Comparison of ENCODE assay signal across 12 mouse cellular contexts in genomic region chr10:57447657-57448050, GRCm38 (mm10). TPM values are rescaled to one million over a fixed set of nuclear protein-coding genes. Genes with fewer than 3 reads are reported as not detected.
DNase-seq lines count a peak whose midpoint lies in the region; ATAC-seq lines count a peak whose summit lies in the region.
"Had no signal": no experiment of that assay in that cellular context is flagged by ENCODE, and none has a peak within 500 bp of the region (broad histone marks: within the 10 kb centered on the region; RNA-seq: fewer than 3 reads in every experiment).

No protein-coding gene starts in this region.

- no peaks in the 10 kb centered on the region for H3K27me3 ChIP-seq in forebrain, embryonic 11.5 days (ENCODE audit: control insufficient read depth, insufficient read depth, low read length)
- no peaks in the 10 kb centered on the region for H3K27me3 ChIP-seq in forebrain, embryonic 10.5 days (ENCODE audit: poor library complexity, severe bottlenecking)
- no peaks in the 10 kb centered on the region for H3K27me3 ChIP-seq in midbrain, embryonic 11.5 days (ENCODE audit: control insufficient read depth, insufficient read depth, low read length)
- H3K27me3 ChIP-seq in midbrain, embryonic 10.5 days (ENCODE audit: low read depth, poor library complexity, severe bottlenecking): no peaks in the 10 kb centered on the region
- no peaks in the 10 kb centered on the region for H3K27me3 ChIP-seq in neural tube, embryonic 14.5 days (ENCODE audit: control insufficient read depth, insufficient read depth, low read length)
- H3K27me3 ChIP-seq: embryonic facial prominence, embryonic 13.5 days; limb, embryonic 12.5 days; liver, embryonic 15.5 days had no signal

- H3K4me2 ChIP-seq in forebrain, embryonic 11.5 days (ENCODE audit: low read depth, low read length, severe bottlenecking): no peak overlapping the region
- H3K4me2 ChIP-seq in midbrain, embryonic 11.5 days: no peak overlapping the region
- H3K4me2 ChIP-seq in neural tube, embryonic 14.5 days (ENCODE audit: low read depth, low read length): no peak overlapping the region
- H3K4me2 ChIP-seq: heart, embryonic 11.5 days; liver, embryonic 15.5 days had no signal

- no peaks in the 10 kb centered on the region for H3K36me3 ChIP-seq in forebrain, embryonic 11.5 days (ENCODE audit: control insufficient read depth, insufficient read depth, low read length)
- no peaks in the 10 kb centered on the region for H3K36me3 ChIP-seq in forebrain, embryonic 10.5 days (replicated peaks)
- H3K36me3 ChIP-seq in midbrain, embryonic 11.5 days (ENCODE audit: control insufficient read depth, insufficient read depth, low read length): no peaks in the 10 kb centered on the region
- H3K36me3 ChIP-seq in midbrain, embryonic 10.5 days: no peaks in the 10 kb centered on the region
- no peaks in the 10 kb centered on the region for H3K36me3 ChIP-seq in neural tube, embryonic 14.5 days (ENCODE audit: control insufficient read depth, insufficient read depth, low read length)
- H3K36me3 ChIP-seq: embryonic facial prominence, embryonic 13.5 days; limb, embryonic 12.5 days; liver, embryonic 15.5 days had no signal

- H3K27ac ChIP-seq in forebrain, embryonic 11.5 days (ENCODE audit: low read depth, low read length): no peak overlapping the region
- H3K27ac ChIP-seq in forebrain, embryonic 10.5 days: no peak overlapping the region
- no peak overlapping the region for H3K27ac ChIP-seq in midbrain, embryonic 11.5 days (ENCODE audit: low read depth, low read length)
- H3K27ac ChIP-seq in midbrain, embryonic 10.5 days (replicated peaks): no peak overlapping the region
- H3K27ac ChIP-seq in neural tube, embryonic 14.5 days (ENCODE audit: low read depth, low read length): no peak overlapping the region
- H3K27ac ChIP-seq: embryonic facial prominence, embryonic 13.5 days; limb, embryonic 12.5 days; liver, embryonic 15.5 days had no signal

- H3K4me3 ChIP-seq in forebrain, embryonic 11.5 days (ENCODE audit: low read depth, low read length): no peak overlapping the region
- no peak overlapping the region for H3K4me3 ChIP-seq in forebrain, embryonic 10.5 days
- H3K4me3 ChIP-seq in midbrain, embryonic 11.5 days (ENCODE audit: low read depth, low read length): no peak overlapping the region
- H3K4me3 ChIP-seq in midbrain, embryonic 10.5 days: no peak overlapping the region; the same call in 1 of the 2 replicates
- H3K4me3 ChIP-seq in neural tube, embryonic 14.5 days (ENCODE audit: low read depth, low read length): peak overlapping the region; percentile 23; the same call in 1 of the 2 replicates
- H3K4me3 ChIP-seq: liver, embryonic 15.5 days had no signal

- H3K4me1 ChIP-seq in forebrain, embryonic 11.5 days (replicated peaks; ENCODE audit: control insufficient read depth, insufficient read depth, low read length): no peaks in the 10 kb centered on the region
- H3K4me1 ChIP-seq in forebrain, embryonic 10.5 days: no peaks in the 10 kb centered on the region
- H3K4me1 ChIP-seq in midbrain, embryonic 11.5 days (ENCODE audit: control insufficient read depth, insufficient read depth, low read length): no peaks in the 10 kb centered on the region
- H3K4me1 ChIP-seq in midbrain, embryonic 10.5 days: no peaks in the 10 kb centered on the region
- no peaks in the 10 kb centered on the region for H3K4me1 ChIP-seq in neural tube, embryonic 14.5 days (ENCODE audit: control insufficient read depth, insufficient read depth, low read length)
- H3K4me1 ChIP-seq: embryonic facial prominence, embryonic 13.5 days; limb, embryonic 12.5 days; liver, embryonic 15.5 days had no signal

- DNase-seq in forebrain, embryonic 11.5 days (ENCODE audit: low spot score): no peak
- no peak for DNase-seq in forebrain, embryonic 10.5 days (ENCODE audit: extremely low spot score, low spot score)
- no peak for DNase-seq in midbrain, embryonic 11.5 days (ENCODE audit: low spot score, missing footprints)
- DNase-seq in midbrain, embryonic 10.5 days (ENCODE audit: low spot score): no peak
- DNase-seq in thymus, postnatal 14 days: no peak
- no peak for DNase-seq in gastrocnemius, adult 18-20 months (ENCODE audit: low spot score)

- no peak overlapping the region for H3K9ac ChIP-seq in forebrain, embryonic 11.5 days (ENCODE audit: low read length)
- no peak overlapping the region for H3K9ac ChIP-seq in midbrain, embryonic 11.5 days (ENCODE audit: low read length)
- H3K9ac ChIP-seq in neural tube, embryonic 14.5 days (replicated peaks; ENCODE audit: low read depth, low read length): no peak overlapping the region
- H3K9ac ChIP-seq: embryonic facial prominence, embryonic 13.5 days; limb, embryonic 12.5 days; liver, embryonic 15.5 days had no signal

- H3K9me3 ChIP-seq in forebrain, embryonic 11.5 days (ENCODE audit: control insufficient read depth, low read length): no peaks in the 10 kb centered on the region
- peaks cover 6% of the 10 kb centered on the region; the same call in 1 of the 2 replicates for H3K9me3 ChIP-seq in forebrain, embryonic 10.5 days
- no peaks in the 10 kb centered on the region for H3K9me3 ChIP-seq in midbrain, embryonic 11.5 days (ENCODE audit: control insufficient read depth, low read length)
- no peaks in the 10 kb centered on the region for H3K9me3 ChIP-seq in midbrain, embryonic 10.5 days (replicated peaks)
- no peaks in the 10 kb centered on the region for H3K9me3 ChIP-seq in neural tube, embryonic 14.5 days (ENCODE audit: control insufficient read depth, low read length)
- H3K9me3 ChIP-seq: embryonic facial prominence, embryonic 13.5 days; limb, embryonic 12.5 days; liver, embryonic 15.5 days had no signal

- ATAC-seq in forebrain, embryonic 11.5 days (replicated peaks; ENCODE audit: low FRiP score): peak; percentile 18; the same call in 1 of the 2 replicates
- ATAC-seq in midbrain, embryonic 11.5 days (ENCODE audit: low FRiP score): peak; percentile 49; the same call in 1 of the 2 replicates
- peak; percentile 22; the same call in 1 of the 2 replicates for ATAC-seq in megakaryocyte, adult 5-6 weeks (ENCODE audit: poor library complexity, severe bottlenecking)
- ATAC-seq in neural tube, embryonic 14.5 days (ENCODE audit: low read depth): peak; percentile 50

RNA-seq across cellular contexts. Expression of gene Hsf2, which starts 38.5 kb away (rescaled TPM):
- 59.8 and 65.3 TPM in 2 replicates for polyA plus RNA-seq in forebrain, embryonic 11.5 days (2014; fragmentation: Nextera tagmentation; extraction: Ambion mirVana)
- polyA plus RNA-seq in forebrain, embryonic 10.5 days (2016; fragmentation: Nextera tagmentation; extraction: Ambion mirVana): 51.8 and 53.2 TPM in 2 replicates
- 83.3 and 86.8 TPM in 2 replicates for polyA plus RNA-seq in midbrain, embryonic 11.5 days (2014; fragmentation: Nextera tagmentation; extraction: Ambion mirVana)
- polyA plus RNA-seq in midbrain, embryonic 10.5 days (2016; fragmentation: Nextera tagmentation; extraction: Ambion mirVana): 64.7 and 77.4 TPM in 2 replicates
- 23.1 and 25.7 TPM in 2 replicates for total RNA-seq in megakaryocyte, adult 5-6 weeks (2015)
- 36.6 and 41.8 TPM in 2 replicates for total RNA-seq in megakaryocyte, adult 5-6 weeks (2017)
- polyA plus RNA-seq in neural tube, embryonic 14.5 days (2014; fragmentation: Nextera tagmentation; extraction: Ambion mirVana): 57.4 and 59.0 TPM in 2 replicates
- total RNA-seq in gastrocnemius, adult 18-20 months (2021): 10 to 100 TPM; 18.1 to 23.6 TPM
